Mouse (Mus musculus) brain, embryonic 14.5 days (tissue): ENCODE results near the gene Ppfibp1.

Experiments used
- CTCF ChIP-seq: fragments of 200-500 bp; IDR thresholded peaks from 2 replicates; pipeline ENCODE4 v1.5.1; 2012; ENCODE audit warnings: inconsistent platforms, mild to moderate bottlenecking, moderate library complexity, borderline replicate concordance; ENCODE audit not compliant: insufficient read depth, insufficient read length; ENCODE audit errors: extremely low read depth
- POLR2A ChIP-seq: fragments of 200-500 bp; IDR thresholded peaks from 2 replicates; pipeline ENCODE4 v1.6.1; 2012; ENCODE audit warnings: mild to moderate bottlenecking, inconsistent platforms, borderline replicate concordance; ENCODE audit not compliant: poor library complexity, insufficient read depth, insufficient read length, severe bottlenecking; ENCODE audit errors: extremely low read depth

- TF ChIP-seq CTCF (no peak), POLR2A (no peak)
Observed at GRCm38 (mm10) chr6:146965139-146965772, 77.0 kb downstream of the Ppfibp1 start.
